Mouse (Mus musculus) urinary bladder, postnatal 14 days (tissue): ENCODE measurements at regions not wholly inside any gene's neighbourhood (a gene's known extent, or its start where the extent isn't known, plus 50 kb on each side); places are given as distances from the start of the nearest gene placed in this dataset.

ENCODE experiments used
- DNase-seq: peaks from one replicate; pipeline ENCODE4 v3.0.0; 2021; ENCODE audit warnings: low spot score

DNA sequence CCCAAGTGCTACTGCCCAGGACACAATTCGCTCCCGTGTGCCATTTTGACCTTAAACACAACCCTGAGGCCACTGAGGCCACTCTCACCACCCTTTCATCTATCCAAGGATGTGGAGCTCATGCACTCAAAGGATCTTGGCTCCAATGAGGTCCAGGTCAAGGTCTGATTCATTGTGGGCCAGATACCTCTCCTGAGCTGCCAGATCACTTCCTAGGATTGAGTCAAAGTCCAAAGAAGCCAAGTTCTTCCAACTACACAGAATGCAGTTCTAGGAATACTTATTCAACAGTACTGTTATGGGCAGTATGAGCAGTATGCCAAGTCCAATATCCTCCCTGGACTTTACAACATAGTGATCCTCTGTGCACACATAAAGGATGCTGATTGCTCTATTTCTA, 304.9 kb downstream of the Inhba start:
- no peak for DNase-seq

DNA sequence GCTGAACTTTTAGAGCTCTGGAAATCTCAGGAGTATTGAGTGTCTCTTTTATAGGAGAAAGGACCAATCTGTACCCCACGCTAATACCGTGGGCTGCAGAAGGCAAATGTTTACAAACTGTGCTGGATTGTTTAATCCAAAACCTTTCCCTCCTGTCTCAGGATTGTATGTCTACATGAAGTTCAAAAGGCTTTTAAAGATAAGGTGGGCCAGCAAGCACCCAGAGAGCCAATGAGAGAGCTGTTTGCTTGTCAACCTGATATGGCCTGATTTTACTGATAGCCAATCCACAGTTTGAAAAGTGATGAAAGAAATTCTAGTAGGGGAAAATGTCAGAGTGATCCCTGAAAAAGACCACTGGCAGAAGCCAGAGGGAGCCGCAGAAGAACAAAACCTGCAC, 305.8 kb downstream of the Inhba start:
- DNase-seq = no peak

DNA sequence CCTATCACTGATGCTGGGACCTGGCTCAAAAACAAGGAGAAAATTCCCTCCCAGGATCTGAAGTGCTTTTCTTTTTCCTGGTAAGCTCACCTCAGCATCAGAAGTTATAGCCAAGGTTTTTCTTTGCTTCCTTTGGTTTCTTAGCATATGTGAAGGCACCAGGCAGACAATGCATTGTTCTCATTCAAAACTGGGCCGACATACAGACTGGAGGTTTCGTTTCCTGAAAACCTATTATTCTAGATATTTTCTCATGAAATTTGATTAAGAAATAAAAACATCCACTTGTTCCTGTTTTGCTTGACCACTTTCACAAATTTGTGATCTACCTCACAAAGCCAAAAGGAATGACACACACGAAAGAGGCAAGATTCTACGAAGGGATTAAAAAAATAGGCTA, 308.7 kb downstream of the Inhba start:
- DNase-seq = no peak

DNA sequence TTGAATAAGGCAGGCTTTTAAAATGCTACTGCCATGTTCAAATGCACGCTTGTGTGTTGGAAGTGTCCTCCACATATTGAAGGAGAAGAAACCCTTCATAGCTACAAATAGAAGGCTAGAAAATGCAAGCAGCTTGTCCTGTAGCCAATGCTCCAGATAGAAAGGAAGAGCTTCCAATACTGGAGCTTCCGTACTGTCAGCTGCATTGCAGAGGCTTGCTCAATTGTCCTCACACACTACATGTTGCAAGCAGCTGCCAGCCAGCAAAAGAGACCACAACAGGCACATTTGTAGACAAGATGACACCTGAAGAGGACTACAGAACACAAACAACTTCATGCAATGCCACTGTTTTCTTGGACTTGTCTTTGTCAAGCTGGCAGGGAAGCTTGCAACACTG, 314.0 kb downstream of the Inhba start:
- no peak for DNase-seq

DNA sequence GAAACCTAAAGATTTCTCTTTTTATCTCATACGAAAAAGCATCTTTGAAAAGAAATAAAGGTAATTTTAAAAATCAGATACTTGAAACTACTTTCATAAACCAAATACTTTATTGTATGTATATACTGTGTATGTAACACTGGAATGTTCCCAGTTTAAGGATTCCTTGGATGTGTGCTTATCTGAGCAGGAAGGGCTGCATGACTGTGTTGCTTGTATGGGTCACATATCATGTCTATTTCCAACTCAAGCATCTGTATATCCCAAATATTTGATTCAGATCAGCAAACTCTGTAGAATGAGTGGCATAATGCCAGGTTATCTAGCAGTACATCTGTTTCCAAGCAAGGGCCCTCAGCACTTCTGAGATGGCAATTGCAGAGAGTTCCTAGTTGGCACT, 330.1 kb downstream of the Inhba start:
- DNase-seq = no peak

DNA sequence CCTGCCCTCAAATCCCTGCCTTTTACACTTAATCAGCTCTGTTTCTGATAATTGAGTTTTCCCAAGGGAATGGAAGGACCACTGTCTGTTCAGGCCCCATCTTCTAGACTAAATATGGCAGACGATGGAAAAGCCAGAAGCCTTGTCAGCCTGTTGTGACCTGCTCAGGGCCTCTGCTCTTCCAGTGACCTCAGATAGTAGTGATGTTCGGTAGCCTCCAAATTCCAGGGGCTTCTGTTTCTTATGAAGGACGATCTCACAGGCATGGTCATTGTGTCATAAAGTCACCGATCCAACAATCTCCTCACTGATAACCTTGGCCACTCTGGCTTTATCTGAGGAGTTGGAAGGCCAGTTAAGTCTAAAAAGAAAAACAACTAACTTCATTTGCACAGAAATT, 330.5 kb downstream of the Inhba start:
- DNase-seq = no peak

DNA sequence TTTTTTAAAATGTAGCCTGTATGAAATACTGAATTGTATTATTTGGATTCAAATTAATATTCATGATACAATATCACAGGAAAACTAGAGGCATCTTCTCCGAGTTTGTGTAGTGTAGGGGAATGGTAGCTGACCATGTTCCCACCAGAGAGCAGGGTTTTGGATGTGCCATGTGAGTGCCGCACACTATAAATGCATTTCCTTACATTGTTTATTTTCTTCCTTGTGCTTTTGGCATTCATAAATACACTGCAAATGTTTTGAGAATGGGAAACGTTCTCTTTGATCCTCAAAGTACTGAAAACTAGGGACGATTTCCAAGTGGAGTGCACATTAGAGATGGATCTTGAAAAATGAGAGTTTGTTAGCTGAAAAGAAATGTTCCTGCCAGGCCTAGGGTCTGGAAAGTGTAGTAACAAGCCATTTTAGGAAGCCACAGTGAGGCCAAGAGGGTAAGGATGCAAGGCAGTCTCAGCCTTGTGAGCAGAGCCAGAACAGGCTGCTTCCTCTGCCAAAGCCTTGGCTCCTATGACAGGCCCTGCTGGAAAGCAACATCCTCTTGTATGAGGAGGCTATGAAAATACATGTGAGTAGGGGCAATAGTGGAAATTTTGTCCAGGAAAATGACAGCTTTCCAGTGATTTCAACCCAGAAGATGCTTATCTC, 331.8 kb downstream of the Inhba start:
- peak; percentile 13 for DNase-seq

DNA sequence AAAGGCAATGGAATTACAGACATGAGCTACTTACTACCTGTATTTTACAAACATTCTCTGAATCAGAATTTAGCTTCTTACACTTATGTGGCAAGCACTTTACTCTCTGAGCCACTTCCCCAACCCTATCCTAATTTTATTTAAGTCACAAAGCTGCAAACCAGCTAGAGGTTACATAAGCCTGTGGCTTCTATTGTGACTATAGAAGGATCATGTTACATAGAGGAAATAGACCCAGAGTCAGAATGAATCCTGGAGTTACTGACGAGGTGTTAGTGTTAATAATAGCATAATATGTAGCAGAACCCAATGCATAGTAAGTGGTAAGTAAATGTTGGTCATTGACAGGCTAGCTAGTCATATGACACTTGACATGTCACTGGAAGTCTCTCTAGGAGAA, 337.7 kb downstream of the Inhba start:
- no peak for DNase-seq

DNA sequence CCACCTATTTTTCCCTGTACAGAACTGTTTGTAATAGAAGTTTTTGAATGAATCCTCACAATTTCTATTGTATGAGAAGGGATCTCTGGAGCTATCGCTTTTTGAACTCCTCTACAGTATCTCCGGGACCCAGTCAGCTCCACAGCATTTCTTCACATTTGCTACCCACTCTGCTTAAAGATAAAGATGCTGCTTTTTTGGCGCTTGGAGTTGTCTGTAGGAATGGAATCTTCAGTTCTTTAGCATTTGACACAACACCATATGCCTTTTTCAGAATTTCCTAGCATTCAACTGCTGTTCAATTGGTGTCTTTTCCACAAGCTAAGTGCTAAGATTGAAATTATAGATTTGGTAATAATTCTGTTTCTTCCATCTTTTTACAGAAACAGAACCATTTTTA, 338.4 kb downstream of the Inhba start:
- no peak for DNase-seq

DNA sequence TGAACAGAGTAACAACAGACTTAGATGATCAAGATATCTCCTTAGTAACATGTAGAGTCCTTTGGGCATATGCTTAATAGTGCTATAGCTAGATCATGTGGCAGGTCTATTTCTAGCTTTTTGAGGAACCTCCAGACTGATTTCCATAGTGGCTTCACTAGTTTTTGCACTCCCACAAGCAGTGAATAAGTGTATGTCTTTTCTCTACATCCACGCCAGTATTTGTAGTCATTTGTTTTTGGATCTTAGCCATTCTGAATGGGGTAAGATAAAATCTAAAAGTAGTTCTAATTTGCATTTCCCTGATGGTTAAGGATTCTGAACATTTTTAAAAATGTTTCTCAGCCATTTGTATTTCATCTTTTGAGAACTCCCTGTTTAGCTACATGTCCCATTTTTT, 343.7 kb downstream of the Inhba start:
- DNase-seq = no peak

DNA sequence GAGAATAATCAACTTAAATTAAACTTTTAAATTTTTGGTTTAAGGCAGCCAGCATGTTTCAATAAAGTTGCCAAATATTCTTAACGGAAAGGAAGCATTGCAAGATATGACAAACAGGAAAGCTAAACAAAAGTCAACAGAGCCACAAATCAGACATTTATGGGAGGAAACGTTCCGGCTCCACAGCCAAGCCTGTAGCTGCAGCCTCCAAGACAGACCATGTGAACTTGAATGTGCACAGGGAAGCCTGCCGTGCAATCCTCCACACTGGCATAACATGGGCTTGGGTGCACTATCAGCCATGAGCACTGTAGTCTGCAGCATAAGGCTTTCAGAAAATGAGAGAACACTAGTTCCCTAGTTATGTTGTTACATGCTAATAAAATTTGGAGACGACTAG, 367.8 kb downstream of the Inhba start:
- peak; percentile 6 for DNase-seq

DNA sequence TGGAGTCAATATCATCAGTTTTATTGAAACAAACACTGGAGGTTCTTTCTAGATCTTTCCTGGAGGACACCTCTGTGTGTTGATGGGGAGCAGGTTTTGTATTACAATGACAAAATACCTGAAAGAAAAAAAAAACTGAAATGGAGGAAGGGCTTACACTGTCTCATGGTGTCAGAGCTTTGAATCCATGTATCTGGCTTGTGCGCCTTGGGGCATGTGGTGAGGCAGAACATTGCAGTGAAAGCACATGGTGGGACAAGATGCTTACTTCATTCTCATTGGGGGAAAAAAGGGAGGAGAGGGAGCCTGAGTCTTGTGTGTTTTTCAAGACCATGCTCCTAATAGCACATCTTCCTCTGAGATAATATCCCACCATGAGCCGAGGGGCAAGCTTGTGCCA, 368.3 kb downstream of the Inhba start:
- DNase-seq = no peak

DNA sequence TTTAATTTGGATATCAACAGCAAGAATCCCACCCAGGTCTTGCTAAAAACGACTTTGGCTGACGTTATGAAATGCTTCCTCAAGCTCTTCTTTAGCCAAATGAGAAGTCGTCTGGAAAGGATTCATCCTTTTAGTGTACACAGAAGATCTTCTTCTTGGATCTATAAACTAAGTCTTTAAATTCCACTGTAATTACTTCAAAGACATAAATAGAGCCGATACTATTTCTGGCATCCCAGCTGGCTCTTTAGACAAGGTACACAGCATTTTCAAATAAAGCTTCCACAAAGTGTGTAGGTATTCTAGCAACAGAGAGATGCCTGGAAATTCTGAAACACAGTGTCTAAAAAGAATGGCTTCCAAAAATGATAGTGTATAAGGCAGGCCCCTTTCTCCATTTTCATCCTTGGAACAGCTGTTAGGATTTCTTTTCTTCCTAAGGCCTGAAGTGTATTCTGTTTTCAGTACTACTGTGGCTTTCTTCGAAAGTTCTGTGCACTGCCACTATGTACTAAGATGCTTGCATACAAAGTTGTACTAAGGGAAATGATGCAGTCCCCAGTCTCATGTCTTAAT, 371.4 kb downstream of the Inhba start:
- no peak for DNase-seq

DNA sequence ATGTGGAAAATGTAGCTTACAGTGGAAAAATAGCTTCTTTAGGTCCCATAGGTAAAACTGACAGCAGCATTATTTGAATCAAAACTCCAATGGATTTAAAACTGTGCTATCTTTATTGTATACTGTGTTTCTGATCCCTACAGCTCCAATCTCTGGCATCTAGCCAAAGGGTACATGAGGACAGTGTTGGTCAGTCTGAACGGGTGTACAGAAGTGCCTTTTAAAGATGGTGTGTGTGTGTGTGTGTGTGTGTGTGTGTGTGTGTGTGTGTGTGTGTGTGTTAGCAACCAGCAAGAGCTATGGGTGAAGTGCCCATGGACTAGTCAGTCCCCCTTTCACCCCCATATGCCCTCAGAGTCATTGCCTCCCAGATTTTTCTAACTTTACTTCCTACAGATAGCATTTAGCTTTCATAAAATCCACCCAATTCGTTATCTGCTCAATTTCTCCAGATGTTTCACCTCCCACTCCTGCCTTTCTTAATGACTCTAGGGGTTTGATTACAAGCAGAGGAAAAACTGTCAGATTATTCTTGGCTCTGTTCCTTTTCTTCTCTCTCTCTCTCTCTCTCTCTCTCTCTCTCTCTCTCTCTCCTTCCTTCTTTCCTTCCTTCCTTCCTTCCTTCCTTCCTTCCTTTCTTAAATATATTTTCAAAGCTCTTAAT, 404.8 kb downstream of the Inhba start:
- no peak for DNase-seq

DNA sequence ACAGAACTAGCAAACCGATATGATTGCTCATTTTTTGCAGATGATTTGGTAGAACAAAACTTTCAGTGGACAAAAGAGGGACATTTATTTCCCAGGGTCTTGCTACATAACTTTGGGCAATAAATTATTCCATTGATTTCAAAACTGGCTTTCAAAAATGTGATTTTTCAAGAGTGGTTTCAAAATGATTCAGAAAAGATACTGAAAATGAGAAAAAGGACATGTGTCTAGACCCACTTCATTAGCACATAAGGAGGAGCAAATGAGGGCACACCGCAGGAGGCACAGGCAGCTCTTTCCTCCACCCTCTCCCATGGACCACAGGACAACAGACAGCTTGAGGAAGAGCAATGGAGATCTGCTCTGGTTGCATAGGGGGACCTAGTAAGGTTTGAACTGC, 412.5 kb downstream of the Inhba start:
- no peak for DNase-seq

DNA sequence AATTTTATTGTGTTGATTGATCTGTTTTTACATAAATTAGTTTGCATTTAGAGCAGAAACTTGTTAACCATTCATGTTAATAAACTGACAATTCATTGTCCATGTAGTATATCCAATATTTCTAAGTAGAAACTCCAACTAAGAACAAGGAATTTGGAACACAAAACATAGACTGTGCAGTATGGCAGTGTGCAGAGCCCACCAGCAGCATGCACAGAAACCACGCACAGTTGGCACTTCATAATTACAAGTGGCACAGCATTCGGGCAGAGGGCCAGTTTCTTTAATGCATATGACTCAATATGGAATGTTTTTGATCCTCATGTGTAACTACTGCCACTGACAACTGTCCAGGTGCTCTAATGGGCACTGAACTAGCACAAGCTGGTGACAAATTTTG, 423.8 kb downstream of the Inhba start:
- no peak for DNase-seq

DNA sequence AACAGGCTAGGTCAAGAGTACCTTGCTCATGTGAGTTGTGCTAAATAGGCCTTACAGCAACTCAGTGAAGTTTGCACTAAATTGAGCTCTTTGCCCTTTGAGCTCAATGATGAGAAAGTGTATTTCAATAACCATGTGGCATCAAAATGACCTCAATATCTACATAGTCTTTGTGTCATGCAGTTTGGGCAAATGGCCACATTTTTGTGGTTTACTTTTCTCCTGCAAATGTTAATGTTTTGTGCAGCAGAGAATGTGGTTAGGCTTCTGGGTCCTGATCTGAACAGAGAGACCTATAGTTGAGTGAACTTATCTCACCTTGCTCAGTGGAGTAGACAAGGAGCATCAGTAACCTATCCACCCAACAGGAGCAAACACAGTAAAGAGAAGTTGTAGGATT, 441.6 kb downstream of the Inhba start:
- DNase-seq = no peak

DNA sequence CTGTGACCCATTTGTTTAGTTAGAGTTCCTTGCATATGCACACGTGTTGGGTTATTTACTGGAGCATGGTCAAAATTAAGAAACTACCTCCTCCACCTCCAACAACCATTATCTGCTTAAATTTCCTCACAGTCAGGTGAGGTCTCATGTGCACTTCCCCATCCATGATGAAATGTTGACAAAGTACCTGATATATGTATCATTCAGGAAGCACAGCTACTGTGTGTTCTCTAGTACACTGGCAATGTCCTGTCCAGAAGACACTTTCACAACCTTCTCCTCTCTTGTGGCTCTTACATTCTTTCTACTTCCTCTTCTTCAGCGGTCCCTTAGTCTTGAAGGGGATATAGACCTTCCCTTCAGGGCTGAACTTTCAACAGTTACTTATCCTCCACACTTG, 448.1 kb downstream of the Inhba start:
- no peak for DNase-seq

DNA sequence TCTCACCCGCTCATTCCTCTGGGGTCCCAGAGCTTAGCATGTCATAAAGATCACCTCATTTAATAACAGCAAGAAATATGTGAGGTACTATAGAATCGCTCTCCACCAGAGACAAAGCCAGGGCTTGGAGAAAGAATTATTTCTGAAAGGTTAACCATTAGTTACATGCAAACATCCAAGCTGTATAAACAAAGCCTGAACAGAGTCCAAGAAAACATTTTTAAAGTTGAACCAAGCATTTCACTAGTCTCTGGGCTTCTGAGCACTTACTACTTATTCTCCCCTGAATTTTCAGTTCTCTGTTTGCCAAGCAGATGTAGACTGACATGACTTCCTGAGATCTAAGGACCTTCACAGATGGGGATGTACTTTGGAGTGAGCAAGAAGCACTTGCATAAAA, 450.0 kb downstream of the Inhba start:
- DNase-seq = no peak

DNA sequence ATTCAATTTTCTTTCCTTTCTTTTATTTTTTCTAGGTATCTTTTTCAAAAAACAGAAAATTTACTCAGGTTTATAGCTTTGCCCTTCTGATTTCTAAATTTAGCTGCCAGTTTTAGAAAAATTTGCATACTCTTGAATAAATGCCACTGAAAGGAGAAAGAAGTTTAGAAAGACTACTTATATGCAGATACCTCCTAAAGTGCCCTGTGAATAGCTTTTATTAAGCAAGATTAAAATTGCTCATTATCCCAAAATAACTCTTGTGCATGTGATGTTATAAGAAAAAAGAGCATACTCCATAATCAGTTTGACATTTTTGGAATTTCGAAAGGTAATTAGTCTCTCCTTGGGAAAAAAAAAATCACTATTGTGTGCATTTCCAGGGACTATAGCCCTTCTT, 453.2 kb downstream of the Inhba start:
- no peak for DNase-seq

DNA sequence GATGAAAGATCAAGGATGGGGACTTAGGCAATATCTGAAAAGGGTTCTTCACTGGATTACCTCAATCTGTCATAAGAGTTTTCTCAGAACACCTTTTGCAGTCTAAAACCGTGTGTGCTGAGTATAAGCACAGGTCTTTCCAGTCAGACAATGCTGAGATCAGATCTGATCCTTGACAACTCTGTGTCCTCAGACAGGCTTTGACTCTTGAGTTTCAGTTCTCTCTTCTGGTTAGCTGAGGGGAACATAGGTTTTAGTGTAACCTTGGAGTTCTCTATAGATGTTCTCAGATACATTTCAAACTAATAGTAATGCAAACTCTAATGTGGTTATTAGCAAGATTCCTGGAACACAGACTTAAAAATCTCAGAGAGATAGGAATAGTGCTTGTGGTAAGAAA, 453.7 kb downstream of the Inhba start:
- no peak for DNase-seq

DNA sequence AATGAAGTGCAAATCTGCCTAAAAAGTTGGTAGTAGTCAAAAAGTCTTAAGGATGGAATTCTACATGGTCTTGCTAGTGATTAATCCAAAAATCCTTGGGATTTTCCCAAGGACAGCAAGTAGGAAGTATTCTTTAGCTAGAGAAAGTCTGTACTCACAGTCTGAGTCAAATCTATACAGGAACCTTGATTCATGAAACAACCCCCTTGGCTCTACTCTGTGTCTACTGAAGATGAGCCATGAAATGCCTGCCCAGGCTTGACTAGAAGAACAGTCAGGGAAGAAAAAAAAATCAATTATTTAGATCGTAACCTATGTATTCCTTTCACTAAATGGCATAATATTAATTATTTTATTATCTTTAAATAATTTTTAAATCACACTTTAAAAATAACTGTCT, 454.2 kb downstream of the Inhba start:
- DNase-seq = no peak

DNA sequence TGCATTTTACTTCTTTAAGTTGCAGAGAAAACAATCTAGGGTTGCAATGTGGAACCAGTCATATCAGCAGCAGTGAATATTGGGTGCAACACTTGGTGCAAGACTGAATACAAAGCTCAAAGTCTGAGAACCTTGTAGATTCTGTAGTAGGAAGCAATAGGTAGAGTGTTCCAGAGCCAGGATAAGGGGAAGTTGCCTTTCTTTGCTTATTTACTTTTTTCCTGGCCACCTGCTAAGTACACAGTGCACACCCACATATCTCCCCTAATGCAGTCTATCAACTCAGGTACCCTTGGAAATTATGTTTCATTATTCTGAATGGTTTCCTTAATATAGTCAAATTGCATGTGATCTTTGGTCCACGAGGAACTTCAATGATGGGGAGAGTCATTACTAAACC, 464.9 kb downstream of the Inhba start:
- no peak for DNase-seq

DNA sequence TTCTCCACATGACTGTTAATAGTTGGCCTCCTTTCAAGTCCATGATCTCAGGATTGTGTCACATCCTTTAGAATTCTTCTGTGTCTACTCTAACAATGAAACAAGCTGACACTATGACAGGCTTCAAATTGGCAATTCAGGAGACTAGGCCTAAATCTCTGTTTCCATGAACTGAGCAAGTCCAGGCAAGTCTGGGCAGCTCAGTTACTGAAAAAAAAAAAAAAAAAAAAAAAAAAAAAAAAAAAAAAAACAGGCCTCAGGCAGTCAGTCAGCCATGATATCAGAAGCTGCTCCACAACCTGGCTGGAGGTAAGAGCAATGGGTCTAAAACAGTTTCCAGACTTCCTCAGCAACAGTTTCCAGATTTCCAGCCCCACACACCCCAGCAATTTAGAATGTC, 475.6 kb downstream of the Inhba start:
- no peak for DNase-seq
